Mouse (Mus musculus) layer of hippocampus, postnatal 14 days (tissue): ENCODE results near the gene Taar7d. TPM values are rescaled to one million over a fixed set of nuclear protein-coding genes. Genes with fewer than 3 reads are reported as not detected.
"Not testable (repeated sequence)": the region's sequence is repeated elsewhere in the genome, so short reads cannot be mapped to it uniquely, and the experiment has no call there.

ENCODE experiments used
- DNase-seq, 2 experiments: peaks; one replicate each; pipeline ENCODE4 v3.0.0; 2021 to 2022; ENCODE audit warnings: low spot score in 2 of 2, mixed read lengths in 1 of 2
- long read RNA-seq, 2 experiments: library from polyadenylated mRNA; stranded (forward); transcript quantifications; one replicate each; pipeline ENCODE4 v2.0.0; 2021
- total RNA-seq, 2 experiments: library from RNA; stranded (reverse); gene quantifications; 2 replicates each; pipeline ENCODE4 v1.2.3; 2021

Taar7d gene
- total RNA-seq: not detected
- long read RNA-seq, experiment 1: 0 reads
- long read RNA-seq, experiment 2: 0 reads

DNA sequence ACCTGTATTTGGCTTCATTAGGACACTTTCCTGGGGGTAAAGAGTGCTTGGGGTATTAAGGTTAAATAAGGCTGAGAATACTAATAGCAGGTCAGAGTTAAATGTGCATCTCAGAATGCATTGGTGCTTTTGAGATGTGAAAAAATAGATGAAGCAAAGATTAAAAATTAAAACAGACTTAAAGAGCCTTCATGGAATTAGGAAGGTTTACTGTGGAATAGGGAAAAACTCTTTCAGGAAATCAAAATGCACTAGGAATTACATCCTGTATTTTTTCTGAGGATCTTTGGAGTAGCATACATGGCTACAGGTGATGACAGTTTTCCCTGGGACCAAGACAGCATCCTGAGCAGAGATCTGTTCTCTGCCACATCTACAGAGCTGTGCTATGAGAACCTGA is at the start of gene Taar7d:
Gene Taar7d, plus strand, starts transcription at position 301 of the 400 bp plus-strand sequence.
- DNase-seq: no peak

DNA sequence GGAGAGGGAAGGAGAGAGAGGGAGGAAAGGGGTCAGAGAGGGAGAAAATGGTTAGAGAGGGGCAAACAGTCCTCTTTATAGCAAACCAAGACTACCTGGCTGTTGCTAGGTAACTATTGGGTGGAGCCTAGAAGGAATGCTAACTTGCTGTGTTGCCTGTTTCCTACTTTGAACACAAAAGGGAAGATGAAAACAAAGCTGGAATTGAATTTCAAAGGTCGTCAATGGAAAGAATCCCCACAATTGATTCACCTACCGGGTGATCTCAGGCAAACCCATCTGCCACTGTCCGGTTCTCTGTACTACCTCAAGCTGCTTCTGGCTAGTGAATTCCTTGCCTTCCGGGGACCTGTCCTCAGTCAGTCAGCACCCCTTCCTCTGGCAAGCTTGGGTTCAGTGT is 49.1 kb upstream of the Taar7d start:
- DNase-seq: no peak

DNA sequence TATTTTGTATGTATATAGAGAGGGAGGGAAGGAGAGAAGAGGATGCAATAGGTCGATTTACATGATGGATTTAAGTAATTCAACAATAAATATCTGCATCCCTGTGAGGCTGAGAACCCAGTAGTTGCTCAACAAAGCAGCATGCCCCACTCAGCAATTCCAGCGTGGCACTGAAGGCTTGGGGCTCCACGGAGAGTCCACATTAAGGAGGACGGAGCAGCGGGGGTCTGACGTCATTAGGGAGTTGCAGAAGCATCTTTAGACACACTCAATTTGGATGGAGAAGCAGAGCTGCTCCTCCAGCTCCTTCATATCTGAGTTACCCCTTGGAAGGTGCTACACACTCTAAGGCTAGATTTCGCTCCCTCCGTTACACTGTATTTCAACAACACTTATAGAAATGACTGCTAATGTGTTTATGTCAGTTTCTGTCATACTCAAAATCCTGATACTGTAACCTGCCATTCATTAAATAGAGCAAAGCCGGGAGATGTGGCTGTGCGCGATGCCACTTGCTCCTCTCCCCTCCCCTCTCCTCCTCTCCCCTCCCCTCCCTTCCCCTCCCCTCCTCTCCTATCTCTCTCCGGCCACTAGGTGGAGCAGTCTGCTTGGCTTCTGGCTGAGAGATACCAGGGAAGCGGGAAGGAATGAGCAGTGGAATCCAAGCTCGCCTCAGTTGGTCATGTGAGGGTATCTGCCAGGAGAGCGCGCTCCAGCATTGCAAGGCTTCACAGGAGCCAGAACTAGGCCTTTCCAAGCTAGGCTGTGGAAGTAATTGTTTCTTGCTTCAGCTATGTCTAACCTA is 47.9 kb upstream of the Taar7d start:
- DNase-seq: peak; percentile 64 to 77

DNA sequence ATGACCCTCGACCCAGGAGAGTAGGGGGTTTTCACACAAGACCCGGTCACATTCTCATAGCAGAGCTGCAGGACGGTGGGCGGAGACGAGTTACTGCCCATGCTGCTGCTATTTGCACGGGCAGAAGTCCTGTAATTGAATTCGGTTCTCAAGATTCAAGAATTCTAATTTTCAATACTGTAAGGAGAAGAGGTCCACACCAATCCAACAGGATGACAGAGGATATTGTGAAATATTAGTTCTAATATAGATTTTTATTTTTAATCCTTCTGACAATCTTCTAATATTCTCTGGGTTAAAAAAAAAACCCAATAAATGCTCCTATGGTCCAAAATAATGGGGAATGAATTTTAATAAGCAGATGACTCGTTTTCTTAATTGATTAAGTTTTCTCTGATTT is 41.5 kb upstream of the Taar7d start, which contains the start of gene Taar6:
Gene Taar6, minus strand, starts transcription at position 101 of the 400 bp plus-strand sequence.
- no peak for DNase-seq

DNA sequence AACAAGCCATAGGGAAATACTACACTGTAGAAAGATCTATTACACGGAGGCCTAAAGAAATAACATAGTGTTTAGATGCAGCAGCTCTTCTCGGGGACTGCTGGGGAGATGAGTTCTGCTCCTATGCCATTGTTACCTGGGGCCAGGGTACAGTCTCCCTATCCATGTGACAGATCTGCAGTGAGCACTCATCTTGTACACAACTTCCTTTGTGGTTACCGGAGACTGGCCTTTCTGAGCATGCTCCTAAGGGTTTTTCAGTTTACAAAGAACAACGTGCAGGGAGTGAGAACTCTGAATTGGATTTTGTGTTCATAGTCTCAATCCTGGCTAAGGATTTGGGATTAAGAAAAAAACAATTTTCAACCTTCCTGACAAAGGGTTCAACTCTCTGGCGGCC is 40.6 kb upstream of the Taar7d start:
- no peak for DNase-seq

DNA sequence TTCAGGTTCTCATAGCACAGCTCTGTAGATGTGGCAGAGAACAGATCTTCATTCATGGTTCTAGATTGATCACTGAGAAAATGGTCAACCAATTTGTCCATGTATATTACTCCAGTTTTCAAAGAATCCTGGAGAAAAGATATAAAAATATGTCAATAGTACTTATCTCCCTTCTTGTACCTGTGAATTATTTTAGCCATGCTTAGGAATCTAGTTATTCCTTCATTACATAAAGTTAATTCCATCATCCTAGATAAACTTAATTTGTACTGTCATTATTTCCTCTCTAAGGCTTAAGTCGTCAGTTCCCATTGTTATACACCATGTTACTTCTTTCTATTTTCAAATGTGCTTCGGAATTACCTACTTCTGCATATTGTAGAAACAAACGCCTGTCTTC is 33.6 kb upstream of the Taar7d start, which contains the start of gene Taar7a:
Gene Taar7a, minus strand, starts transcription at position 101 of the 400 bp plus-strand sequence.
- DNase-seq: no peak

DNA sequence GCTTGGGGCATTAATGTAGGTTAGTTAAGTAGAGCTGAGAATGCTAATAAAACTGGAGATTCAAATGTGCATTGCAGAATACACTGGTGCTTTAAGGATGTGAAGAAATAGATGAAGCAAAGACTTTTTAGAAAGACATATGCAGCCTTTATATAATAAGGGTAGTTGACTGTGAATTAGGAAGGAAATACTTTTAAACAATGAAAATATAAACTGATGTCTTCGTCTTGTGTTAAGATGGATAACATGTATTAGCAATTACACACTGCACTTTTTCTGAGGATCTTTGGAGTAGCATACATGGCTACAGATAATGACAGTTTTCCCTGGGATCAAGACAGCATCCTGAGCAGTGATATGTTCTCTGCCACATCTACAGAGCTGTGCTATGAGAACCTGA is 27.4 kb upstream of the Taar7d start, which contains the start of gene Taar7b:
Gene Taar7b, plus strand, starts transcription at position 301 of the 400 bp plus-strand sequence.
- no peak for DNase-seq

DNA sequence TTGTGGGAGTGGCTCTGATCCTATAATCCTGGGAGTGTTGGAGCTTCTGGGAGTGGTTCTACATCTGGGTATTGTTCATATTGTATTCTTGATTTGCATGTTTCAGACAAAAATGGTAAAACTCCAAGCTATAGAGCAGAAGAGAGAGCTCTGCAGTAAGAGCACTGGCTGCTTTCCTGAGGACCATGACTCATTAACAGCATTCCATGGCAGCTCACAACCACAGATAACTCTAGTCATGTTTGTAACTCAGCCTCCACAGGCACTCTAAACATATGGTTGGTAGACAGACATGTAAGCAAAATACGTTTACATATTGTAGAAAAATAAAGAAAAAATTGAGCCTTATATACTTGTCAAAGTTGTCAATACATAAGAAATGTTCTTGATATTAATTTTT is 20.6 kb upstream of the Taar7d start:
- no peak for DNase-seq

DNA sequence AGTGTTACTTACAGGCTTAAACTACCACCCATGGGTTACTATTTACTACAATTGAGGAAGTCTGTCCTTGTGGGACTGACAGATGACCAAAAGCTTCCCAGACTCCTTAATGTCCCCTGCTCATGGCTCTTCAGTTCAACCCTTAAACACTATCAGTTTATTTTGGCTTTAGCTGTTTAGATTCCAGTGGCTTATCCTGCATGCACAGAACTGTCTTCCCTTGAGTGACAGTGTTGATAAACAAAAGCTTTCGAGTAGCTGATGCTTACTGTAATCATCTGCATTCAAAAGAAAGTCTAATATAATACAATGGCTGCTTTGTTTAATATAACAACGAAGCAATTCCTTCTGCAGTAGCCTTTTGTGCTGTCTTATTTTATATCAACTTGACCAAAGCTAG is 20.0 kb upstream of the Taar7d start:
- no peak for DNase-seq

DNA sequence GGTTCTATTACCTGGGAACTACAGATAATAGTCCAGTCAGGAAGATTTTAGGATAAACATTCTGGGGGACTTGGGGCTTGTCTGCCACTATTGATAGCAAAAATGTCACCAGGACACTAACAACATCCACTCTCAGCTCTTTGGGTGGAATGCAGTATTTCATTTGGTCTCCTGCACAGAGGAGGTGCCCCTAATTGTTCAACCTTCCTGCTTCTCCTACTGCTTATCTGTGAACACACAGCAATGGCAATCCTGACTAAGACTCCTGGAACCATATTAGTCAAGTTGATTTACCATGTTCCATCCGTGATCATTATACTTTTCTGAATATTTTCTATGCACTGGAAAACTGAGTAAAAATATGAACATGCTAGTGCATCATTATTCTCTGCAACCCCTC is 18.9 kb upstream of the Taar7d start:
- no peak for DNase-seq

DNA sequence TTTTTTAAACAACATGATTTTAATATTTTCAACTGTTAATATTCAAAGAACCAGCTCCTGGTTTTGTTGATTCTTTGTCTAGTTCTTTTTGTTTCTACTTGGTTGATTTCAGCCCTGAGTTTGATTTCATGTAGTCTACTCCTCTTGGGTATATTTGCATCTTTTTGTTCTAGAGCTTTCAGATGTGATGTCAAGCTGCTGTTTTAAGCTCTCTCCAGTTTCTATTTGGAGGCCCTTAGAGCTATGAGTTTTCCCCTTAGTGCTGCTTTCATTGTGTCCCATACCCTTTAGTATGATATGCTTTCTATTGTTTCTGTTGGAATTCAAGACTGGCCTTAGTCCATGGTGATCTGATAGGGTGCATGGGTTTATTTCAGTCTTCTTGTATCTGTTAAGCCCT is 4.3 kb downstream of the Taar7d start:
- DNase-seq: no peak

DNA sequence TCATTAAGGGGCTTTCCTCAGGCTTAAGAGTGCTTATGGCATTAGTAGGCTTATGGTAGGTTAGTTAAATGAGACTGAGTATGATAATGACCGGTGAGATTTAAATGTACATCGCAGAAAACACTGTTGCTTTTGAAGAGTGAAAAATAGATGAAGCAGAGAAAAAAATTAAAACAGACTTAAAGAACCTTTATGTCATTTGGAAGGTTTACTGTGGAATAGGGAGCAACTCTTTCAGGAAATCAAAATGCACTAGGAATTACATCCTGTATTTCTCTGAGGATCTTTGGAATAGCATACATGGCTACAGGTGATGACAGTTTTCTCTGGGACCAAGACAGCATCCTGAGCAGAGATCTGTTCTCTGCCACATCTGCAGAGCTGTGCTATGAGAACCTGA is 10.3 kb downstream of the Taar7d start, which contains the start of gene Taar7e:
Gene Taar7e, plus strand, starts transcription at position 301 of the 400 bp plus-strand sequence.
- no peak for DNase-seq

DNA sequence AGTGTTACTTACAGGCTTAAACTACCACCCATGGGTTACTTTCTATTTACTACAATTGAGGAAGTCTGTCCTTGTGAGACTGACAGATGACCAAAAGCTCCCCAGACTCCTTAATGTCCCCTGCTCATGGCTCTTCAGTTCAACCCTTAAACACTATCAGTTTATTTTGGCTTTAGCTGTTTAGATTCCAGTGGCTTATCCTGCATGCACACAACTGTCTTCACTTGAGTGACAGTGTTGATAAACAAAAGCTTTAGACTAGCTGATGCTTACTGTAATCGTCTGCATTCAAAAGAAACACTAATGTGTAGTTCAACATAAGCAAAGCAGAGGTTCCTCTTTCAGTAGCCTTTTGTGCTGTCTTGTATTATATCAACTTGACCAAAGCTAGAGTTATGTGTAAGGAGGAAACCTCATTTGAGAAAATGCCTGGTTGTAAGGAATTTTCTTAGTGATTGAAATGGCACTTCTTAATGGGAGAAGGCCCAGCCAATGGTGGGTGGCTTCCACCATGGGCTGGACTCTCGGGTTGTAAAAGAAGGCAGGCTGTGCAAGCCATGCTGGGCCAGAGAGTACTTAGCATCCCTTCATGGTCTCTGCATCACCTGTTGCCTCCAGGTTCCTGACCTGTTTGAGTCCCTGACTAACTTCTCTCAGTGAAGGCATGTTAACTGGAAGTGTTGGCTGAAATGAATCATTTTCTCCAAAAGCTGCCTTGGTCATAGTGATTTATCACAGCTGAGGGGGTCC is 13.3 kb downstream of the Taar7d start:
- DNase-seq: no peak

DNA sequence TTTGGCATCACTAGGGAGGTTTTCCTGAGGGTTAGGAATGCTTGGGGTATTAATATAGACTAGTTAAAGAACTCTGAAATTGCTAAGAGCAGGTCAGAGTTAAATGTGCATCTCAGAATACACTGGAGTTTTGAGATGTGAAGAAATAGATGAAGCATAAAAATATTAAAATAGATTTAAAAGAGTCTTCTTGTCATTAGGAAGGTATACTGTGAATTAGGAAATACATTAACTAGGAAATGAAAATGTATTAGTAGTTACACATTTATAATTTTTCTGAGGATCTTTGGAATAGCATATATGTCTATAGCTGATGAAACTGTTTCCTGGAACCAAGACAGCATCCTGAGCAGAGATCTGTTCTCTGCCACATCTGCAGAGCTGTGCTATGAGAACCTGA is 22.2 kb downstream of the Taar7d start, which contains the start of gene Taar7f:
Gene Taar7f, plus strand, starts transcription at position 301 of the 400 bp plus-strand sequence.
- no peak for DNase-seq

DNA sequence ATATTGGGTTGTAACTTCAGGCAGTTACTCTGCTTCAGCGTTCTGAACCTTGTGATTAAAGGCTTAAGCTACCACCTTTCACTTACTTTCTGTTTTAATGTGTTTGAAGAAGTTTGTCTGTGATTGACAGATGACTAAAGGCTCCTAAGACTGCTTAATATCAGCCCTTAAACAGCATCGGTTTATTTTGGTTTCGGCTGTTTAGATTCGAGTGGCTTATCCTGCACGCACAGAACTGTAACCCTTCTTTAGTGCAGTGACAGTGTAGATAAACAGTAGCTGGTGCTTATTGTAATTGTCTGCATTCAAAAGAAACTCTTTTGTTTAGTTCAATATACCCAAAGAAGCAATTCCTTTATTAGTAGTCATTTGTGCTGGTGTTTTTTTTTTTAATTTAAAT is 25.0 kb downstream of the Taar7d start:
- no peak for DNase-seq

DNA sequence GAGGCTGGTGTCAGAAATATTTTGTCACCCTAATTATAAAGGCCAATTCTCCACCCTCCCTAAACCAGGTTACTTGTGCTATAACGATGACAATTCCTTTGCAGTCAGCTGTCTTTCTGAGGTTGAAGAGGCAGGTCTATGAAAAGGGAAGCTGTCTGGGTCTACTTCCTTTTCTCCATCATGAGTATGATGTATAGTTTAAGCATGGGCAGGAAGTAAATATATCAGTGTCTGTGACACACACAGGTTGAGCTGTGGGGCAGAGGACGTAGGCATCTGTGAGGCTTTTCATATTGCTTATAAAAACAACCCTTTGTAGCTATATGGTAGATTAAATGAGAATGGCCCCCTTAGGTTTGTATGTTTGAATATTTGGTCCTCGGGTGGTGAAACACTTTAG is 32.0 kb downstream of the Taar7d start:
- DNase-seq: no peak

DNA sequence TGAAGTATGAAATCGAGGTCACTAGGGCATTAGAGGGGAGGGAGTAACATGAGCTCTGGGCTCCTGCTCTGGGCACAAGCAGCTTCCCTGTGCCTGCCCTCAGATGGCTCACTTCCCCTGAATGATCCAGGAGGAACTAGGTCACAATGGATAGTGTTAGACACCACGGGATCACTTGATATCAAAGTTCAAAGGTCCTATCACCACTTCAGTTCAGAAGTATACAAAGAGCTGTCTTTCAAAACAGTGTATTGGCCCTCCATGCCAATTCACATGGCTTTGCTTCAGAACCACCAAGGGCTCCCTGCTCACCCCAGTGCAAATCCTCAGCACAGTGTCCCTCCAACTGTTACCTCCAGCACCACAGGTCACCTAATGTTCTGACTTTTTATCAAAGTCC is 47.7 kb downstream of the Taar7d start:
- DNase-seq: not testable (repeated sequence)

DNA sequence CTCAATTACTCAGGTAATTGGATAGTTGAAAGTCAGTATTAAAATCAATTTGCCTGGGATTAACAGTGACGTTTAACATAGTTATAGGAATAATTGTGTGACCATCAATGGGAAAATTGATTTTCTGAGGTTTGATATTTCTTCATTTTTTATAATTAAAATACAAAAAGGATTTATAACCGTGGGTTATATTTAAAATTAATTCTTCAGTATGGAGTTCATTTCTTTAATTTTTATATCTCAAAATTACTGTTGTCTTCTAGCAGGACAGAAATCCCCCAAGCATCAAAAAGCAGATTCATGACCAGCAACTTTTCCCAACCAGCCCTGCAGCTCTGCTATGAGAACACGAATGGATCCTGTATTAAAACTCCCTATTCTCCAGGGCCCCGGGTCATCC is 49.2 kb downstream of the Taar7d start, which contains the start of gene Taar8a:
Gene Taar8a, plus strand, starts transcription at position 301 of the 400 bp plus-strand sequence.
- DNase-seq: not testable (repeated sequence)
